Mouse (Mus musculus): Measurements from ENCODE around the gene Fyco1. TPM values are rescaled to one million over a fixed set of nuclear protein-coding genes. Genes with fewer than 3 reads are reported as not detected.
A peak's percentile ranks its signal among the peaks of the same experiment; 100 is the strongest.

Gene Fyco1
- polyA plus RNA-seq, 2 experiments = 1.6 to 2.1 TPM

- ATAC-seq (ENCODE audit: insufficient read depth) = no peak
- no peak for DNase-seq (ENCODE audit: low read depth in 3 of 3, low spot score in 3 of 3)
- TF ChIP-seq CTCF (IDR thresholded peaks at IDR 0.05; ENCODE audit: low read depth) = no peak
- TF ChIP-seq EP300 (IDR thresholded peaks at IDR 0.05; ENCODE audit: low read depth) = no peak
- H3K9me3 ChIP-seq (ENCODE audit: control insufficient read depth, low read length) = no peaks in the 10 kb centered on the region
- H3K4me3 ChIP-seq (ENCODE audit: insufficient read depth in 1 of 2, low read depth in 2 of 2, low read length in 2 of 2) = peak overlapping the region in 1 of 2 experiments; percentile 97; a peak in 2 of 4 replicates
- peak overlapping the region; percentile 83 for H3K4me2 ChIP-seq (ENCODE audit: low read depth)
- no peaks in the 10 kb centered on the region for H3K27me3 ChIP-seq (ENCODE audit: control insufficient read depth, insufficient read depth, low read length)
- H3K9ac ChIP-seq (replicated peaks) = no peak overlapping the region
- peaks cover 34 to 40% of the 10 kb centered on the region in 2 experiments for H3K4me1 ChIP-seq (replicated peaks; ENCODE audit: control insufficient read depth in 2 of 2, insufficient read depth in 2 of 2, low read length in 1 of 2)
- 70% methylated on average over 2 of the region's 2 CpGs for WGBS (ENCODE audit: insufficient replicate concordance)
- H3K27ac ChIP-seq = peak overlapping the region; percentile 22; the same call in 1 of the 2 replicates
- H3K36me3 ChIP-seq (replicated peaks; ENCODE audit: control insufficient read depth, insufficient read depth, low read depth) = no peaks in the 10 kb centered on the region
Observed at GRCm38 (mm10) chr9:123849976-123850695, 1.6 kb downstream of the Fyco1 start.

- ATAC-seq (ENCODE audit: insufficient read depth) (peak; percentile 55), DNase-seq (ENCODE audit: low read depth in 3 of 3, low spot score in 3 of 3) (peak in 2 of 3 experiments; percentile 66 to 74)
- peak overlapping the region; percentile 8 for H3K4me2 ChIP-seq (ENCODE audit: low read depth)
- H3K27ac ChIP-seq = peak overlapping the region; percentile 0; the same call in 1 of the 2 replicates
- H3K9ac ChIP-seq (replicated peaks) = no peak overlapping the region
- TF ChIP-seq EP300 (IDR thresholded peaks at IDR 0.05; ENCODE audit: low read depth) (peak; percentile 67), CTCF (IDR thresholded peaks at IDR 0.05; ENCODE audit: low read depth) (no peak)
- no peak overlapping the region for H3K4me3 ChIP-seq (ENCODE audit: insufficient read depth in 1 of 2, low read depth in 2 of 2, low read length in 2 of 2)
- H3K9me3 ChIP-seq (ENCODE audit: control insufficient read depth, low read length) = no peaks in the 10 kb centered on the region
- H3K4me1 ChIP-seq (replicated peaks; ENCODE audit: control insufficient read depth in 2 of 2, insufficient read depth in 2 of 2, low read length in 1 of 2) = peaks cover 38 to 41% of the 10 kb centered on the region in 2 experiments
- WGBS (ENCODE audit: insufficient replicate concordance) = 16% methylated on average over 1 of the region's 1 CpGs
- no peaks in the 10 kb centered on the region; the same call in 1 of the 2 replicates for H3K36me3 ChIP-seq (replicated peaks; ENCODE audit: control insufficient read depth, insufficient read depth, low read depth)
- no peaks in the 10 kb centered on the region for H3K27me3 ChIP-seq (ENCODE audit: control insufficient read depth, insufficient read depth, low read length)
Observed at GRCm38 (mm10) chr9:123846490-123846889, 5.2 kb downstream of the Fyco1 start.

GRCm38 (mm10) chr9:123845120-123845519 is 6.6 kb downstream of the Fyco1 start:
- Histone ChIP-seq H3K36me3 (replicated peaks; ENCODE audit: control insufficient read depth, insufficient read depth, low read depth) (peaks cover under 1% of the 10 kb centered on the region), H3K9me3 (ENCODE audit: control insufficient read depth, low read length) (no peaks in the 10 kb centered on the region), H3K27ac (peak overlapping the region; percentile 63), H3K4me1 (replicated peaks; ENCODE audit: control insufficient read depth in 2 of 2, insufficient read depth in 2 of 2, low read length in 1 of 2) (peaks cover 31 to 32% of the 10 kb centered on the region in 2 experiments), H3K4me3 (ENCODE audit: insufficient read depth in 1 of 2, low read depth in 2 of 2, low read length in 2 of 2) (no peak overlapping the region), H3K4me2 (ENCODE audit: low read depth) (peak overlapping the region; percentile 24), H3K9ac (replicated peaks) (peak overlapping the region; percentile 27), H3K27me3 (ENCODE audit: control insufficient read depth, insufficient read depth, low read length) (no peaks in the 10 kb centered on the region)
- DNase-seq (ENCODE audit: low read depth in 3 of 3, low spot score in 3 of 3) (peak; percentile 30 to 57 (median 55)), ATAC-seq (ENCODE audit: insufficient read depth) (peak; percentile 51)
- WGBS (ENCODE audit: insufficient replicate concordance) = 18% methylated on average over 3 of the region's 3 CpGs
- TF ChIP-seq EP300 (IDR thresholded peaks at IDR 0.05; ENCODE audit: low read depth) = no peak
- TF ChIP-seq CTCF (IDR thresholded peaks at IDR 0.05; ENCODE audit: low read depth) = peak; percentile 37

- Histone ChIP-seq H3K27me3 (ENCODE audit: control insufficient read depth, insufficient read depth, low read length) (no peaks in the 10 kb centered on the region), H3K4me1 (replicated peaks; ENCODE audit: control insufficient read depth in 2 of 2, insufficient read depth in 2 of 2, low read length in 1 of 2) (peaks cover 27 to 29% of the 10 kb centered on the region in 2 experiments), H3K27ac (no peak overlapping the region), H3K4me3 (ENCODE audit: insufficient read depth in 1 of 2, low read depth in 2 of 2, low read length in 2 of 2) (no peak overlapping the region), H3K4me2 (ENCODE audit: low read depth) (no peak overlapping the region), H3K9me3 (ENCODE audit: control insufficient read depth, low read length) (no peaks in the 10 kb centered on the region), H3K9ac (replicated peaks) (no peak overlapping the region), H3K36me3 (replicated peaks; ENCODE audit: control insufficient read depth, insufficient read depth, low read depth) (peaks cover 5% of the 10 kb centered on the region)
- DNase-seq (ENCODE audit: low read depth in 3 of 3, low spot score in 3 of 3) (no peak), ATAC-seq (ENCODE audit: insufficient read depth) (no peak)
- no peak for TF ChIP-seq CTCF (IDR thresholded peaks at IDR 0.05; ENCODE audit: low read depth)
- 72% methylated on average over 3 of the region's 3 CpGs for WGBS (ENCODE audit: insufficient replicate concordance)
Observed at GRCm38 (mm10) chr9:123844468-123844867, 7.2 kb downstream of the Fyco1 start.

- Histone ChIP-seq H3K27me3 (ENCODE audit: control insufficient read depth, insufficient read depth, low read length) (no peaks in the 10 kb centered on the region), H3K4me1 (replicated peaks; ENCODE audit: control insufficient read depth in 2 of 2, insufficient read depth in 2 of 2, low read length in 1 of 2) (peaks cover 4 to 9% of the 10 kb centered on the region in 2 experiments), H3K36me3 (replicated peaks; ENCODE audit: control insufficient read depth, insufficient read depth, low read depth) (peaks cover 14% of the 10 kb centered on the region), H3K9ac (replicated peaks) (no peak overlapping the region), H3K9me3 (ENCODE audit: control insufficient read depth, low read length) (no peaks in the 10 kb centered on the region), H3K4me2 (ENCODE audit: low read depth) (no peak overlapping the region), H3K4me3 (ENCODE audit: insufficient read depth in 1 of 2, low read depth in 2 of 2, low read length in 2 of 2) (no peak overlapping the region), H3K27ac (no peak overlapping the region)
- WGBS (ENCODE audit: insufficient replicate concordance) = 69% methylated on average over 6 of the region's 6 CpGs
- DNase-seq (ENCODE audit: low read depth in 3 of 3, low spot score in 3 of 3) (no peak), ATAC-seq (ENCODE audit: insufficient read depth) (no peak)
- TF ChIP-seq CTCF (IDR thresholded peaks at IDR 0.05; ENCODE audit: low read depth) (no peak), EP300 (IDR thresholded peaks at IDR 0.05; ENCODE audit: low read depth) (no peak)
Observed at GRCm38 (mm10) chr9:123840243-123840642, 11.5 kb downstream of the Fyco1 start.
